Mouse (Mus musculus) hindbrain, embryonic 13.5 days (tissue): Measurements from ENCODE around the gene Mageb18. TPM values are rescaled to one million over a fixed set of nuclear protein-coding genes. Genes with fewer than 3 reads are reported as not detected.
"Not testable (repeated sequence)": the region's sequence is repeated elsewhere in the genome, so short reads cannot be mapped to it uniquely, and the experiment has no call there.

Experiments
- ATAC-seq: fragments of 200-750 bp; cut with Nextera tagmentation; 2 replicates; pipeline ENCODE4 v1.8.0; 2017; ENCODE audit warnings: moderate TSS enrichment; ENCODE audit not compliant: low FRiP score
- H3K27ac ChIP-seq: fragments of 300-500 bp; sonication (generic); 2 replicates; pipeline ENCODE4 v1.5.1; 2015; ENCODE audit warnings: inconsistent platforms, mild to moderate bottlenecking, moderate library complexity
- H3K27me3 ChIP-seq: fragments of 300-500 bp; sonication (generic); 2 replicates; pipeline ENCODE4 v1.6.1; 2015; ENCODE audit warnings: mild to moderate bottlenecking, inconsistent platforms
- H3K36me3 ChIP-seq: fragments of 300-500 bp; sonication (generic); 2 replicates; pipeline ENCODE4 v1.6.1; 2015; ENCODE audit warnings: mild to moderate bottlenecking, inconsistent platforms
- H3K4me1 ChIP-seq: fragments of 300-500 bp; sonication (generic); replicated peaks from 2 replicates; pipeline ENCODE4 v1.6.1; 2015; ENCODE audit warnings: inconsistent platforms
- H3K4me2 ChIP-seq: fragments of 300-500 bp; sonication (generic); 2 replicates; pipeline ENCODE4 v1.6.1; 2015; ENCODE audit warnings: inconsistent platforms, mild to moderate bottlenecking, moderate library complexity
- H3K4me3 ChIP-seq: fragments of 300-500 bp; sonication (generic); 2 replicates; pipeline ENCODE4 v1.5.1; 2015; ENCODE audit warnings: mild to moderate bottlenecking, inconsistent platforms
- H3K9ac ChIP-seq: fragments of 300-500 bp; sonication (generic); 2 replicates; pipeline ENCODE4 v1.6.1; 2015; ENCODE audit warnings: mild to moderate bottlenecking, inconsistent platforms
- H3K9me3 ChIP-seq: fragments of 300-500 bp; sonication (generic); 2 replicates; pipeline ENCODE4 v1.6.1; 2016; ENCODE audit warnings: inconsistent platforms
- WGBS: fragments of 180-500 bp; shearing (Covaris S2); methylation state at CpG from one replicate; pipeline ENCODE4 v1.1.7; 2015; 5-methylcytosine and 5-hydroxymethylcytosine counted together
- polyA plus RNA-seq: library from polyadenylated mRNA; unstranded; fragments of >200 nt; fragmentation: Nextera tagmentation; extraction: Ambion mirVana; gene quantifications from 2 replicates; pipeline ENCODE4 v1.2.1, GENCODE M21; 2015

Gene Mageb18
- polyA plus RNA-seq = 0.08 TPM in 1 of 2 replicates, not detected in the other

- Histone ChIP-seq H3K27ac (no peak within 1 kb of the TSS), H3K27me3 (no peaks in the 10 kb centered on the region), H3K36me3 (no peaks in the 10 kb centered on the region), H3K9ac (no peak within 1 kb of the TSS), H3K4me3 (no peak within 1 kb of the TSS), H3K9me3 (no peaks in the 10 kb centered on the region), H3K4me1 (no peaks in the 10 kb centered on the region), H3K4me2 (no peak within 1 kb of the TSS)
- 44% methylated on average over 1 of the region's 1 CpGs for WGBS
- no peak for ATAC-seq
These were observed at the start of gene Mageb18 for GRCm38 (mm10) chrX:92599472-92599871. Mageb18 (minus strand) TSS chrX:92599572.

GRCm38 (mm10) chrX:92612788-92613187 lies 13.4 kb upstream of the Mageb18 start:
- no peak overlapping the region for H3K4me2 ChIP-seq
- no peaks in the 10 kb centered on the region for H3K4me1 ChIP-seq
- 86% methylated on average over 3 of the region's 3 CpGs for WGBS
- H3K27ac ChIP-seq = no peak overlapping the region
- H3K27me3 ChIP-seq = no peaks in the 10 kb centered on the region
- H3K36me3 ChIP-seq = no peaks in the 10 kb centered on the region
- no peak for ATAC-seq
- no peak overlapping the region for H3K4me3 ChIP-seq
- H3K9me3 ChIP-seq = no peaks in the 10 kb centered on the region
- H3K9ac ChIP-seq = no peak overlapping the region

DNA sequence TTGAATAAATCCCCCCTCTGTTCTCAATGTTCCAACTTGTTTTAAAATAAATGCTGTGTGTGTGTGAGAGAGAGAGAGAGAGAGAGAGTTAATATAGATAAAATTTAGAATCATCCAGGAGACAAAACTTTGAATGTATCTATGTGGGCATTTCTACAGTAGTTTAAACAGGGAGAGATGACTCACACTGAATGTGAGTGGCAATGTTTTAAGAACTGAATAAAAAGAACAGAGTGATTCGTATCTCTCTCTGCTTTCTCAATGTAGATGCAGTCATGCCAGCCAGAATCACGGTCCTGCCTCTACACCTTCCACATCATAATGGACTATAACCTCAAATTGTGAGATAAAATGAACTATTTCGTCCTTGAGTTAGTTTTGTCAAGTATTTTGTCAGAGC lies 11.1 kb upstream of the Mageb18 start:
- H3K4me3 ChIP-seq = no peak overlapping the region
- ATAC-seq = no peak
- WGBS = 79% methylated on average over 3 of the region's 3 CpGs

GRCm38 (mm10) chrX:92597324-92597723 lies 2.0 kb downstream of the Mageb18 start:
- Histone ChIP-seq H3K4me1 (no peaks in the 10 kb centered on the region), H3K4me2 (no peak overlapping the region), H3K36me3 (no peaks in the 10 kb centered on the region), H3K4me3 (no peak overlapping the region), H3K9ac (no peak overlapping the region), H3K27me3 (no peaks in the 10 kb centered on the region), H3K9me3 (no peaks in the 10 kb centered on the region), H3K27ac (no peak overlapping the region)
- WGBS = 49% methylated on average over 4 of the region's 4 CpGs
- no peak for ATAC-seq

More for the DNA sequence above, 11.1 kb upstream of the Mageb18 start:
- H3K27me3 ChIP-seq = no peaks in the 10 kb centered on the region
- H3K9me3 ChIP-seq = no peaks in the 10 kb centered on the region
- H3K4me2 ChIP-seq = no peak overlapping the region
- no peak overlapping the region for H3K9ac ChIP-seq
- H3K4me1 ChIP-seq = no peaks in the 10 kb centered on the region
- H3K27ac ChIP-seq = no peak overlapping the region
- H3K36me3 ChIP-seq = no peaks in the 10 kb centered on the region

- H3K27ac ChIP-seq = no peak overlapping the region
- 86% methylated on average over 1 of the region's 1 CpGs for WGBS
These were observed 71.5 kb downstream of the Mageb18 start for GRCm38 (mm10) chrX:92527826-92528225.

DNA sequence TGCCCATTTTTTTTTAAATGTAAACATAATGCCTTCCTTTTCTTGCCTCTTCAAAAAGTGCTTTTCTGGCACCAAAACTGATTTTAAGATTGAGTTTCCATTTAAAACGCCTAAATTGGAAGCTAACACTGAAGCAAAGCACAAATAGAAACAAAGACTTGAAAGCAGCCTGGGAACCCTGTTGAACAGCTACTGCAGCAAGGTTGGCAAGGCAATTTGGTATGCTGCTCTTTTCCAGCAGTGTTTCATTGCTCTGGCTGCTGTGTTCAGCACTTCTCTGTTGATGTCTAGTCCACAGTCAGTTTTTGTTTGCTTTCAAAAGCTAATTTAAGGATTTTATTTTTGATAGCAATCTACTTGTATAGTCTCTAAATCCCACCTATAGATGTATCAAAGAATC lies 101.1 kb downstream of the Mageb18 start:
- Histone ChIP-seq H3K4me1 (no peaks in the 10 kb centered on the region), H3K27me3 (no peaks in the 10 kb centered on the region), H3K9ac (no peak overlapping the region), H3K36me3 (no peaks in the 10 kb centered on the region), H3K27ac (no peak overlapping the region), H3K4me2 (no peak overlapping the region), H3K4me3 (no peak overlapping the region), H3K9me3 (no peaks in the 10 kb centered on the region)
- ATAC-seq = no peak
- WGBS = 45% methylated on average over 1 of the region's 1 CpGs

More at GRCm38 (mm10) chrX:92527826-92528225, 71.5 kb downstream of the Mageb18 start:
- Histone ChIP-seq H3K9me3 (no peaks in the 10 kb centered on the region), H3K4me2 (no peak overlapping the region), H3K9ac (no peak overlapping the region), H3K4me1 (no peaks in the 10 kb centered on the region), H3K36me3 (no peaks in the 10 kb centered on the region), H3K4me3 (no peak overlapping the region), H3K27me3 (no peaks in the 10 kb centered on the region)
- no peak for ATAC-seq

DNA sequence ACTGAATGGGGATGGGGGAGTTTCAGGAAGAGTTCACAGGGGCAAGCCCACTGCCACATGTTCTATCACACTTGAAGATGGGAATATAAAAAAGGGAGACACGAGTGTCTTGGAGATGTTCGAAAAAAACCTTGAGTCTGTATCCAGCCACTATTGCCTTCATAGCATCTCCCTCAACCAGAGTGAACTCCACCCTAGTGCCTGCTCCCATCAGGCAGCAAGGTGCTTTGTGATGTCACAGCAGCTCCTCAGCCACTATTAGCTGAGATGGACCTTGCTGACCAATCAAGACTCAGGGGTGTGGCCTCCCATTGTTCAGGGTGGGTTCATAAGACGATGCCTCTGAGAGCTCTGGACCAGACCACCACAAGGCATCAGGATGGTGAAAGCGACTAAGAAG lies 109.7 kb downstream of the Mageb18 start, which contains the start of gene Gm5941:
Gm5941 (plus strand) TSS at position 301 of the 400 bp plus-strand sequence.
- not testable (repeated sequence) for H3K27me3 ChIP-seq, H3K9me3 ChIP-seq, H3K4me1 ChIP-seq, H3K27ac ChIP-seq, H3K4me2 ChIP-seq, H3K36me3 ChIP-seq, ATAC-seq, H3K9ac ChIP-seq, H3K4me3 ChIP-seq
- 91% methylated on average over 4 of the region's 4 CpGs for WGBS

DNA sequence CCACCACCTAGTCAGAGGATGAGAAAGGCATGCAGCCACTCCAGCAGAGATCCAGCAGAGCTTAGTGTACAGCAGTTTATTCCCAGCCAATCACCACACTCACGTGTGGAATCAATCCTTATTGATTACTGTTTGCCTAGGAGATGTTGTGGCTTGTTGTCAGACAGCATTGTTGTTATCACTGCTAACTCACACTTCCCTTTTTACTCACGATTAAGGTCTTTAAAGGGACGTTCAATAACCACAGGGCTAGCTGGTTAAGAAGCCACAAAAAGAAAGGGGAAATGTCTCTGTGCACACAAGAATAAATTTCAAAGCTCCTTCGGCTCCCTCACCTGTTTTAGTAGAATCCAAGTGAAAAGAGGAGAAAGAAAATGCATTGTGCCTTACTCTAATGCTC lies 134.6 kb downstream of the Mageb18 start:
- no peak overlapping the region for H3K27ac ChIP-seq
- no peak for ATAC-seq
- no peak overlapping the region for H3K9ac ChIP-seq
- no peaks in the 10 kb centered on the region for H3K27me3 ChIP-seq
- H3K4me3 ChIP-seq = no peak overlapping the region
- 72% methylated on average over 4 of the region's 4 CpGs for WGBS
- no peak overlapping the region for H3K4me2 ChIP-seq
- H3K36me3 ChIP-seq = no peaks in the 10 kb centered on the region
- no peaks in the 10 kb centered on the region for H3K9me3 ChIP-seq
- no peaks in the 10 kb centered on the region for H3K4me1 ChIP-seq

DNA sequence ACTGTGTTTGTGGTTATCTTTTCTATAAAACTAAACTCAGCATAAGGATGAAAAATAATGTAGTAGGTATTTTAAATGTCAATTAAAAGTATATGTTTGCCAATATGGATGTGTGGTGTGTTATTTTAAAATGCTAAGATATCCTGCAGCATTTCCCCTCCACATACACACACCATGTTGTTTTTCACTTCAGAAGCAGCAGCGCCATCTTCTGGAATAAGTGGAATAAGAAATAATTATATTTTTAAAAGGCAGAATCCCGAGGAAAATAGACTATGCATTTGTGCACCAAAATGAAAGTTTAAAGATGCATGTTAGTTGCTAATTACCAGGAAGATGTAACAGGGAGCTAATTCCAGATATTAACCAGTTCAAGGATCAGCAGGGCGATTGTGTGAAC lies 138.9 kb downstream of the Mageb18 start:
- H3K4me1 ChIP-seq = no peaks in the 10 kb centered on the region
- no peaks in the 10 kb centered on the region for H3K27me3 ChIP-seq
- no peak overlapping the region for H3K4me2 ChIP-seq
- ATAC-seq = no peak
- no peaks in the 10 kb centered on the region for H3K36me3 ChIP-seq
- 38% methylated on average over 3 of the region's 3 CpGs for WGBS
- no peaks in the 10 kb centered on the region for H3K9me3 ChIP-seq
- no peak overlapping the region for H3K27ac ChIP-seq
- no peak overlapping the region for H3K9ac ChIP-seq
- H3K4me3 ChIP-seq = no peak overlapping the region

- Histone ChIP-seq H3K9me3 (no peaks in the 10 kb centered on the region), H3K4me3 (no peak overlapping the region), H3K4me1 (no peaks in the 10 kb centered on the region), H3K4me2 (no peak overlapping the region), H3K9ac (no peak overlapping the region), H3K27ac (no peak overlapping the region), H3K36me3 (no peaks in the 10 kb centered on the region), H3K27me3 (no peaks in the 10 kb centered on the region)
- ATAC-seq = no peak
These were observed 212.0 kb downstream of the Mageb18 start for GRCm38 (mm10) chrX:92387384-92387783.

- Histone ChIP-seq H3K4me1 (no peaks in the 10 kb centered on the region), H3K36me3 (no peaks in the 10 kb centered on the region)
These were observed 256.4 kb downstream of the Mageb18 start for GRCm38 (mm10) chrX:92342924-92343323.

DNA sequence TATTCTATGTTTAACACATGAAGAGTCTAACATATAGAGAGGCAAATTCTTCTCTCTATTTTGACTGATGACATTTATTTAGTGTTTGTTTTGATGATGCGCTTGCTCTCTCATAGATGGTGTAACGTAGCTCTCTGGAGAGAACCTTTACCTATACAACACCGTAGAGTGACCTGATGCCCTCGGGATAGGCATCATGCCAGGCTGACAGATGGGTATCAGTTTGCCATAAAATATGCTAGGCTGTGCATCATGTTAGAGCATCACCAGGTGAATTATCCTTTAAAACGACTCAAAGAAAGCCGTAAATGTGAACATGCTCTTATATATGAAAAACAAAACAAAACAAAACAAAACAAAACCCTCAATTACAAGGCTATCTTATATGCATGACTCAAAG lies 258.5 kb downstream of the Mageb18 start:
- Histone ChIP-seq H3K4me2 (no peak overlapping the region), H3K36me3 (no peaks in the 10 kb centered on the region), H3K4me1 (no peaks in the 10 kb centered on the region), H3K27ac (no peak overlapping the region), H3K27me3 (no peaks in the 10 kb centered on the region), H3K9ac (no peak overlapping the region), H3K9me3 (no peaks in the 10 kb centered on the region), H3K4me3 (no peak overlapping the region)
- ATAC-seq = no peak
- 85% methylated on average over 6 of the region's 6 CpGs for WGBS

More at GRCm38 (mm10) chrX:92342924-92343323, 256.4 kb downstream of the Mageb18 start:
- Histone ChIP-seq H3K4me3 (no peak overlapping the region), H3K27ac (no peak overlapping the region), H3K9ac (no peak overlapping the region), H3K9me3 (no peaks in the 10 kb centered on the region), H3K27me3 (no peaks in the 10 kb centered on the region), H3K4me2 (no peak overlapping the region)
- 20% methylated on average over 5 of the region's 5 CpGs for WGBS
- ATAC-seq = no peak

- no peak overlapping the region for H3K27ac ChIP-seq
- H3K4me3 ChIP-seq = no peak overlapping the region
- H3K36me3 ChIP-seq = no peaks in the 10 kb centered on the region
- H3K9me3 ChIP-seq = no peaks in the 10 kb centered on the region
- WGBS = 81% methylated on average over 2 of the region's 2 CpGs
- H3K4me1 ChIP-seq = no peaks in the 10 kb centered on the region
- H3K9ac ChIP-seq = no peak overlapping the region
- H3K27me3 ChIP-seq = no peaks in the 10 kb centered on the region
- no peak overlapping the region for H3K4me2 ChIP-seq
- no peak for ATAC-seq
These were observed 259.8 kb downstream of the Mageb18 start for GRCm38 (mm10) chrX:92339551-92339950.
